Mouse (Mus musculus) ES-E14 (cell line): ENCODE results near the gene Ndufab1. TPM values are rescaled to one million over a fixed set of nuclear protein-coding genes. Genes with fewer than 3 reads are reported as not detected.

ENCODE experiments used
- DNase-seq: peaks from one replicate; pipeline ENCODE4 v3.0.0-alpha.2; 2013; ENCODE audit warnings: low read depth, low spot score
- H3K27ac ChIP-seq: 2 replicates; pipeline ENCODE4 v1.5.1; 2012; ENCODE audit warnings: low read depth, mild to moderate bottlenecking, low read length, moderate library complexity, mixed read lengths; ENCODE audit not compliant: poor library complexity, insufficient read depth, severe bottlenecking
- H3K36me3 ChIP-seq: 2 replicates; pipeline ENCODE4 v1.6.1; 2012; ENCODE audit warnings: mild to moderate bottlenecking, low read length, moderate library complexity, mixed read lengths; ENCODE audit not compliant: control insufficient read depth, poor library complexity, insufficient read depth, severe bottlenecking
- H3K4me1 ChIP-seq, 2 experiments: fragments of 150-350 bp in 1 of 2; sonication (generic) in 1 of 2; 2 replicates each; pipeline ENCODE4 v1.6.1; 2012; ENCODE audit warnings: low read length in 2 of 2, mild to moderate bottlenecking in 1 of 2, mixed read lengths in 1 of 2; ENCODE audit not compliant: control insufficient read depth in 2 of 2, insufficient read depth in 2 of 2, poor library complexity in 1 of 2
- H3K4me3 ChIP-seq, 2 experiments: fragments of 150-350 bp in 1 of 2; sonication (generic) in 1 of 2; 2 replicates each; pipeline ENCODE4 v1.5.1; 2012; ENCODE audit warnings: low read length in 2 of 2, low read depth in 1 of 2, mild to moderate bottlenecking in 1 of 2, mixed read lengths in 1 of 2; ENCODE audit not compliant: insufficient read depth in 1 of 2, poor library complexity in 1 of 2, severe bottlenecking in 1 of 2
- H3K9ac ChIP-seq: 2 replicates; pipeline ENCODE4 v1.6.1; 2012; ENCODE audit warnings: low read depth, mild to moderate bottlenecking, low read length, mixed read lengths; ENCODE audit not compliant: poor library complexity, insufficient read depth, severe bottlenecking
- H3K9me3 ChIP-seq: fragments of 150-350 bp; sonication (generic); 2 replicates; pipeline ENCODE4 v1.6.1; 2012; ENCODE audit warnings: low read depth, mild to moderate bottlenecking, low read length; ENCODE audit not compliant: control insufficient read depth, insufficient read depth
- CHD2 ChIP-seq: IDR thresholded peaks from 2 replicates; pipeline ENCODE4 v1.6.1; 2014; ENCODE audit warnings: mild to moderate bottlenecking, low read depth, low read length, inconsistent platforms
- HCFC1 ChIP-seq: IDR thresholded peaks from 2 replicates; pipeline ENCODE4 v1.6.1; 2012; ENCODE audit warnings: low read length, inconsistent platforms, borderline replicate concordance; ENCODE audit not compliant: insufficient read depth
- MAFK ChIP-seq: IDR thresholded peaks from 2 replicates; pipeline ENCODE4 v1.6.1; 2014; ENCODE audit warnings: mild to moderate bottlenecking, low read depth, low read length, inconsistent platforms; ENCODE audit not compliant: insufficient read depth
- ZC3H11A ChIP-seq: IDR thresholded peaks from 2 replicates; pipeline ENCODE4 v1.6.1; 2012; ENCODE audit warnings: low read depth, mild to moderate bottlenecking, inconsistent platforms, low read length, borderline replicate concordance
- ZNF384 ChIP-seq: IDR thresholded peaks from 2 replicates; pipeline ENCODE4 v1.6.1; 2012; ENCODE audit warnings: low read depth, low read length, inconsistent platforms
- in situ Hi-C, 2 experiments: fragments of 600-800 bp; cut with MboI; formaldehyde crosslinking; loops; one replicate each; pipeline ENCODE4 v1.15.1; 2025; ENCODE audit warnings: low sequenced_read_pairs in 2 of 2, inconsistent platforms in 1 of 2; ENCODE audit not compliant: unreplicated experiment in 2 of 2
- total RNA-seq: library from RNA; depleted of rRNA; stranded (reverse); fragments of 300-350 nt; gene quantifications from 2 replicates; pipeline ENCODE4 v1.2.3, GENCODE M21; 2012

Gene Ndufab1
- total RNA-seq, 1 experiment, result 151 TPM

DNA sequence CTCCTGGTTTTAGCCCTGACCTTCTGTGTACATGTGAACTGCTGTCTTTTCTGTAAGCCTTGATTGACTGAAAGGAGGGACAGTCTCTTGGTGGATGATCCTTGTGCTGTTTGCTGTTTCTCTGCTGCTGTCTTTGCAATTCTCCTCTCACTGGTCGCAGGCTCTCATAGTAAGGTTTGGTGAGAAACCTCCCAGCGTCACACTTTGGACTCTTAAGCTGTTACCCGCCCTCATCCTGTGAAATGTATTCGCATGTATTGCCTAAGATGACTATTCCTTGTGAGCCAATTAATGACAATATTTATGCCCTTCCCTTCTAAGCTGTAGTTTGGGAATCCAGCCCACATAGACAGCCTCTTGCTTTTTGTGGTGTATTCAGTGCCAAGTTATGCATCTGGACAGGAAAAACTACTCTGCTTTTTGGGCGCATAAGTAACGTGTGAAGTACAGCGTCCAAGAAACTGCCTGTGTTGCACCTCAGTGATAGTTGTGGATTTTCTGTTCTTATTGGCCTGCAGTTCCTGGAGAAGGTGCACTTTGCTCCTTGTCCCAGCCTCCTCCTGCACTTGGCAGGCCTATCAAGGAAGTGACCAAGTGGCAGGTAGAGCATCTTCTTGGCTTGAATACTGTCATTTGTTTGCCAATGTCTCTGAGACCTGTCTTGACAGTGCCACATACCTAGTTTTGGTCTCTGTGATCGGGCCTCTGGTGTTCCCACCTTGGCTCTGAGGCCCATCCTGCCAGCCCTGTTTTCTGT, 21.7 kb downstream of the Ndufab1 start:
- in situ Hi-C loops, result no loop called here
- Histone ChIP-seq H3K4me1 (no peaks in the 10 kb centered on the region), H3K27ac (no peak overlapping the region), H3K9ac (no peak overlapping the region), H3K9me3 (no peaks in the 10 kb centered on the region), H3K36me3 (peaks cover 41% of the 10 kb centered on the region), H3K4me3 (no peak overlapping the region)
- TF ChIP-seq MAFK, result no peak
- no peak for DNase-seq

DNA sequence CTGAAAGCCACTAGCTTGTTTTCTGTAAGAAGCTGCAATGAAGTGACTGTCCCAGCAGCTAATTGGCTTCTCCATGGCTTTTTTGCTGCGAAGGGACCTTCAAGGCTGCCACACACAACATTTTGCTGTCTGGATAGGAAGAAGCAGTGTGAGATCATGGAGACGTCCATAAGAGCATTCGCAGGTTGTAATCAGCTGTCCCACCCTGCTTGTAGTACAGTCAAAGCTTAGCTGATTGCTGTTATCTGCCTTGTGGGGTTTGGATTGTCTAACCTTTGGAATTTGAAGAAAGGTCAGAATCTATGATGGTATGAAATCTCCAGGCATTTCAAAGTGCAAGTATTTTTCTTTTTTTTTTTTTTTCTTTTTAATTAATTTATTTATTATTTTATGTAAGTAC, 27.3 kb downstream of the Ndufab1 start:
- H3K4me3 ChIP-seq, result no peak overlapping the region
- H3K9ac ChIP-seq, result no peak overlapping the region
- peaks cover 0 to 2% of the 10 kb centered on the region in 2 experiments; a peak in 1 of 4 replicates for H3K4me1 ChIP-seq
- in situ Hi-C loops, result no loop called here
- no peaks in the 10 kb centered on the region for H3K9me3 ChIP-seq
- no peak for DNase-seq
- peaks cover 50% of the 10 kb centered on the region for H3K36me3 ChIP-seq
- H3K27ac ChIP-seq, result no peak overlapping the region
- TF ChIP-seq ZNF384, result no peak
- no peak for TF ChIP-seq ZC3H11A
- TF ChIP-seq MAFK, result no peak
- TF ChIP-seq HCFC1, result no peak
- no peak for TF ChIP-seq CHD2

DNA sequence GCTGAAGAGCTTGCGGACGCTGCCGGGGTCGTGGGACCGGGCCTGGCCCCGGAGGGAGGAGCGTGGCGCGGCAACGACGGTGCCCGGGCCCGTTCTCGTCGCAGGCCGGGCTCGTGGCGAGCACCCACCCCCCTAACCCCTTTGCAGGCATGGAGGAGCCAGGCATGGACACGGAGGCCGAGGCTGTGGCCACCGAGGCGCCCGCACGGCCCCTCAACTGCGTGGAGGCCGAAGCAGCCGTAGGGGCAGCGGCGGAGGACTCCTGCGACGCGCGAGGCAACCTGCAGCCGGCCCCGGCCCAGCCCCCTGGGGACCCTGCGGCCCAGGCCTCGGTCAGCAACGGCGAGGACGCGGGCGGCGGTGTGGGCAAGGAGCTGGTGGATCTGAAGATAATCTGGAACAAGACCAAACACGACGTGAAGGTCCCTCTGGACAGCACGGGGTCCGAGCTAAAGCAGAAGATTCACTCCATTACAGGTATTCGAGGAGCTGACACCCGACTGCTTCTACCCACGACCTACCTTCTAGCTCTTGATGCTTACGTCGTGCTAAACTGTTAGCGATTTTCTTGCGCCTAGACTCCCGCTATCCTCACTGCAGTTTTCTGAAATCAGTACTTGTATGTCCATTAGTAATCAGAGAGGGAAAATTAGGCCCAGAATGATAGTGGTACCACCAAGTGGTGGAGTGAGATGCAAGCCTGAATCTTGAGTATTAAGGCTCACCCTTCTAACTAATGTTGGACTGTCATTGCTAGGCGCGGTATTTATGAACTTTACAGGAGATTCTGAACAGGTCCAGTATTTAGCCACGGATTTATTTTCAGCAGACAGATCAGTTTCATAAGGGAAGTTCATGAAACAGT, 33.9 kb downstream of the Ndufab1 start:
- DNase-seq, result no peak
- in situ Hi-C loops, result no loop called here
- Histone ChIP-seq H3K36me3 (peaks cover 20% of the 10 kb centered on the region), H3K9ac (peak overlapping the region; percentile 92), H3K4me1 (peaks cover 6 to 7% of the 10 kb centered on the region in 2 experiments; a peak in 2 of 4 replicates), H3K4me3 (peak overlapping the region; percentile 82 to 94), H3K9me3 (no peaks in the 10 kb centered on the region), H3K27ac (peak overlapping the region; percentile 76)
- TF ChIP-seq HCFC1 (no peak), ZC3H11A (no peak), ZNF384 (no peak), MAFK (no peak), CHD2 (no peak)

DNA sequence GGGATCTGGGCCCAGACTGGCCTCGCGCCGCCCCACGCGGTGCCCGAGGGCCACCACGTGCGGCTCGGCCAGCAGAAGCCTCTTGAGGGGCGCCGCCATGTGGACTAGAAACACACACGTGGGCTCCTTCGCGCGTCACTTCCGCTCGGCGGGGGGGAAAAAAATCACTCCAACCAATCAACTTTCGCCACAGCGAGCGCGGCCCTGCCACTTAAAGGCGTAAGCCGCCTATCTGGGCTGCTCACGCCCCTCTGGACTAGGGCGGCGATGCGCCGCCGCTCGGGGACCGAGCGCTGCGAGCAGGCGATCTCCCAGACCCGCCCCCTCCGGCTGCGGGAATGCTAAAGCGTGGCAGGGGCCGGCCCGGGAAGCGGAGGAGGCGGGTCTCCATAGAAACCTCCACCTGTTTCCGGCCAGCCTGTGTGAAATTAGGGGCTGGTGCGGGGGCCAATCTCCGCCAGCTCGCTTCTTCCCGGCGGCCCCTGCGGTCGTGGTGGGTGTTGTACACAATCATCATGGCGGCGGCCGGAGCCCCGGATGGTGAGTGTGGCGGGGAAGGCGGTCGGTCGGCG, 34.7 kb downstream of the Ndufab1 start, which contains the start of the genes Ubfd1 and Ears2:
TSS of gene Ubfd1 (plus strand) at position 231 of the 572 bp plus-strand sequence.
TSS of gene Ears2 (minus strand) at position 319 of the 572 bp plus-strand sequence.
- Histone ChIP-seq H3K27ac (peak within 1 kb of the TSS; percentile 95), H3K9me3 (no peaks in the 10 kb centered on the region), H3K4me3 (peak within 1 kb of the TSS; percentile 82 to 94), H3K9ac (peak within 1 kb of the TSS; percentile 92), H3K4me1 (peaks cover 6 to 7% of the 10 kb centered on the region in 2 experiments; a peak in 2 of 4 replicates), H3K36me3 (peaks cover 17% of the 10 kb centered on the region)
- in situ Hi-C loops, result no loop called here
- peak; percentile 96 for DNase-seq
- no peak for TF ChIP-seq ZC3H11A
- 0 out of 2 replicates have a peak, but pooled peaks have one; percentile 2 for TF ChIP-seq MAFK
- TF ChIP-seq HCFC1, result 0 out of 2 replicates have a peak, but pooled peaks have one; percentile 42
- TF ChIP-seq CHD2, result peak; percentile 19; the same call in 1 of the 2 replicates
- no peak for TF ChIP-seq ZNF384
